Mouse (Mus musculus) stomach, postnatal 0 days (tissue): Measurements from ENCODE around the gene Zfp382. TPM values are rescaled to one million over a fixed set of nuclear protein-coding genes. Genes with fewer than 3 reads are reported as not detected.
A peak's percentile ranks its signal among the peaks of the same experiment; 100 is the strongest.
"Not testable (repeated sequence)": the region's sequence is repeated elsewhere in the genome, so short reads cannot be mapped to it uniquely, and the experiment has no call there.

Source experiments
- ATAC-seq: fragments of 200-750 bp; cut with Nextera tagmentation; 2 replicates; pipeline ENCODE4 v1.8.0; 2017; ENCODE audit not compliant: low FRiP score, low TSS enrichment
- DNase-seq: peaks from one replicate; pipeline ENCODE4 v3.0.0-alpha.2; 2016; ENCODE audit warnings: low spot score
- H3K27ac ChIP-seq: fragments of 300-500 bp; sonication (generic); replicated peaks from 2 replicates; pipeline ENCODE4 v1.5.1; 2014; ENCODE audit warnings: mild to moderate bottlenecking, control low read depth
- H3K27me3 ChIP-seq: fragments of 300-500 bp; sonication (generic); 2 replicates; pipeline ENCODE4 v1.6.1; 2014; ENCODE audit warnings: low read length; ENCODE audit not compliant: control insufficient read depth, insufficient read depth
- H3K36me3 ChIP-seq: fragments of 300-500 bp; sonication (generic); 2 replicates; pipeline ENCODE4 v1.6.1; 2014; ENCODE audit warnings: low read length, mixed read lengths; ENCODE audit not compliant: control insufficient read depth, insufficient read depth
- H3K4me1 ChIP-seq: fragments of 300-500 bp; sonication (generic); replicated peaks from 2 replicates; pipeline ENCODE4 v1.6.1; 2014; ENCODE audit warnings: antibody characterized with exemption; ENCODE audit not compliant: control insufficient read depth, insufficient read depth
- H3K4me2 ChIP-seq: fragments of 300-500 bp; sonication (generic); replicated peaks from 2 replicates; pipeline ENCODE4 v1.6.1; 2014; ENCODE audit warnings: low read depth, mild to moderate bottlenecking, control low read depth, moderate library complexity
- H3K4me3 ChIP-seq: fragments of 300-500 bp; sonication (generic); 2 replicates; pipeline ENCODE4 v1.5.1; 2014; ENCODE audit warnings: low read depth, low read length, control low read depth
- H3K9ac ChIP-seq: fragments of 300-500 bp; sonication (generic); 2 replicates; pipeline ENCODE4 v1.6.1; 2014; ENCODE audit warnings: mild to moderate bottlenecking, low read length, control low read depth, mixed read lengths
- H3K9me3 ChIP-seq: fragments of 300-500 bp; sonication (generic); 2 replicates; pipeline ENCODE4 v1.6.1; 2016; ENCODE audit warnings: low read length; ENCODE audit not compliant: control insufficient read depth
- CTCF ChIP-seq: IDR thresholded peaks from 2 replicates; pipeline ENCODE4 v1.5.1; 2016; ENCODE audit warnings: antibody characterized with exemption, low read depth, mild to moderate bottlenecking, moderate library complexity
- EP300 ChIP-seq: optimal IDR thresholded peaks from 2 replicates; pipeline ENCODE3; 2016; ENCODE audit warnings: antibody characterized with exemption
- WGBS: fragments of 180-500 bp; shearing (Covaris S2); extraction: QIAGEN DNeasy Blood & Tissue Kit; methylation state at CpG from one replicate; pipeline ENCODE4 v1.1.7; 2014; 5-methylcytosine and 5-hydroxymethylcytosine counted together
- polyA plus RNA-seq: library from polyadenylated mRNA; unstranded; fragments of >200 nt; fragmentation: Nextera tagmentation; extraction: Ambion mirVana; gene quantifications from 2 replicates; pipeline ENCODE4 v1.2.1, GENCODE M21; 2015

Gene Zfp382
- polyA plus RNA-seq, 1 experiment from 2014 or later, result 3.0 TPM

GRCm38 (mm10) chr7:30099297-30099696 lies 22.4 kb upstream of the Zfp382 start:
- Histone ChIP-seq H3K4me3 (no peak overlapping the region), H3K9me3 (0 out of 2 replicates have a peak, but pooled peaks cover 5% of the 10 kb centered on the region), H3K9ac (no peak overlapping the region), H3K27ac (no peak overlapping the region), H3K27me3 (no peaks in the 10 kb centered on the region), H3K4me2 (no peak overlapping the region), H3K36me3 (peaks cover 23% of the 10 kb centered on the region), H3K4me1 (peaks cover under 1% of the 10 kb centered on the region; the same call in 1 of the 2 replicates)
- 91% methylated on average over 13 of the region's 13 CpGs for WGBS
- ATAC-seq (no peak), DNase-seq (no peak)
- TF ChIP-seq CTCF (no peak), EP300 (no peak)

DNA sequence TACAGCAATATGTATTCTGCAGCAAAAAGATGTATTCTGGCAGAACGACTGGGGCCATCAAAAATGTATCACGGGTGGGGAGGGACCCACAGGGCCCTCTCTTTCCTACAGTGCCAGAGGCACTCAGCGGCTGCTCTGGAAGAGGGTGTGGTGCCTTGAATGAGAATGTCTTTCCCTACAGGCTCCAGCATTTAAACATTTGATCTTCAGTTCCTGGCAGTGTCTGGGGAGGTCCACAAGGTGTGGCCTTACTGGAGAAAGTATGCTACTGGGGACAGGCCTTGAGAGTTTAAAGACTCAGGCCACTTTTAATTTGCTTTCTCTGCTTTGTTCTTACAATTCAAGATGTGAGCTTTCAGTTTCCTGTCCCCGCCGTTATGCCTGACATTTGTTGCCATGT lies 5.7 kb upstream of the Zfp382 start:
- Histone ChIP-seq H3K9me3 (0 out of 2 replicates have a peak, but pooled peaks cover 2% of the 10 kb centered on the region), H3K4me1 (no peaks in the 10 kb centered on the region), H3K4me2 (no peak overlapping the region), H3K36me3 (no peaks in the 10 kb centered on the region), H3K27ac (no peak overlapping the region), H3K9ac (no peak overlapping the region), H3K4me3 (no peak overlapping the region), H3K27me3 (no peaks in the 10 kb centered on the region)
- 86% methylated on average over 5 of the region's 5 CpGs for WGBS
- DNase-seq, result no peak
- TF ChIP-seq EP300 (no peak), CTCF (no peak)
- no peak for ATAC-seq

- 95% methylated on average over 12 of the region's 12 CpGs for WGBS
- not testable (repeated sequence) for H3K4me3 ChIP-seq, H3K27me3 ChIP-seq, H3K27ac ChIP-seq, H3K9me3 ChIP-seq, H3K9ac ChIP-seq, ATAC-seq, H3K4me2 ChIP-seq, DNase-seq, H3K4me1 ChIP-seq, H3K36me3 ChIP-seq
Observed at GRCm38 (mm10) chr7:30117935-30118334, 3.8 kb upstream of the Zfp382 start.

GRCm38 (mm10) chr7:30122188-30122530 lies 417 bp downstream of the Zfp382 start:
- no peaks in the 10 kb centered on the region for H3K9me3 ChIP-seq
- ATAC-seq (peak; percentile 38; the same call in 1 of the 2 replicates), DNase-seq (no peak)
- TF ChIP-seq EP300 (no peak), CTCF (no peak)
- H3K4me2 ChIP-seq, result peak overlapping the region; percentile 64
- no peaks in the 10 kb centered on the region for H3K36me3 ChIP-seq
- peak overlapping the region; percentile 63 for H3K4me3 ChIP-seq
- no peaks in the 10 kb centered on the region for H3K4me1 ChIP-seq
- peak overlapping the region; percentile 71 for H3K9ac ChIP-seq
- peak overlapping the region; percentile 61 for H3K27ac ChIP-seq
- H3K27me3 ChIP-seq, result no peaks in the 10 kb centered on the region
- 4% methylated on average over 15 of the region's 15 CpGs for WGBS

GRCm38 (mm10) chr7:30129900-30130299 lies 8.2 kb downstream of the Zfp382 start:
- Histone ChIP-seq H3K4me2 (no peak overlapping the region), H3K4me1 (no peaks in the 10 kb centered on the region), H3K27me3 (no peaks in the 10 kb centered on the region), H3K4me3 (no peak overlapping the region), H3K9ac (no peak overlapping the region), H3K9me3 (no peaks in the 10 kb centered on the region), H3K27ac (no peak overlapping the region), H3K36me3 (peaks cover 15% of the 10 kb centered on the region; the same call in 1 of the 2 replicates)
- DNase-seq (no peak), ATAC-seq (no peak)
- TF ChIP-seq EP300 (no peak), CTCF (no peak)
- 96% methylated on average over 8 of the region's 8 CpGs for WGBS

DNA sequence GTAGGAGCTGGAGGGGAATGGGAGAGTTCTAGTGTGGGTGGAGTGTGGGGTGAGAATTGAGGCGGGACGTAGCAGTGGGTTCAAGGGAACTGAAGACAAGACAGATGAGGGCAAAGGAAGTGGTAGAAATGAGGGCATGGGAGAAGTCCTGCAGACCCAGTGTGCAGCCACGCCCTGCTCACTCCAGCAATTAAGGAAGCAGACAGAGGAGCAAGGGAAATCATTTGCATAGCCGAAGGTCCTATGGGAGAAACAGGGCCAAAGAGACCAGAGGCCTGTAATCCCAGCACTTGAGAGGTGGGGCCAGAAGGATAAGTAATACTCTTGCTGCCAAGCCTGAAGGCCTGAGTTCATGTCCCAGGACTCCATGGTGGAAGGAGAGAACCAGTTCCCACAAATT lies 10.7 kb downstream of the Zfp382 start:
- peaks cover 13% of the 10 kb centered on the region; the same call in 1 of the 2 replicates for H3K36me3 ChIP-seq
- no peak overlapping the region for H3K4me3 ChIP-seq
- DNase-seq, result no peak
- no peaks in the 10 kb centered on the region for H3K9me3 ChIP-seq
- no peak overlapping the region for H3K27ac ChIP-seq
- H3K9ac ChIP-seq, result no peak overlapping the region
- WGBS, result 91% methylated on average over 4 of the region's 4 CpGs
- TF ChIP-seq EP300 (no peak), CTCF (no peak)
- ATAC-seq, result no peak
- H3K27me3 ChIP-seq, result no peaks in the 10 kb centered on the region
- no peaks in the 10 kb centered on the region for H3K4me1 ChIP-seq
- no peak overlapping the region for H3K4me2 ChIP-seq
